Mouse (Mus musculus) liver, embryonic 13.5 days (tissue): ENCODE measurements around the gene Gpank1. TPM values are rescaled to one million over a fixed set of nuclear protein-coding genes. Genes with fewer than 3 reads are reported as not detected.
A peak's percentile ranks its signal among the peaks of the same experiment; 100 is the strongest.

Experiments used
- ATAC-seq: fragments of 200-750 bp; cut with Nextera tagmentation; 2 replicates; pipeline ENCODE4 v1.8.0; 2017; ENCODE audit warnings: low read depth, mild to moderate bottlenecking, moderate number of reproducible peaks, moderate library complexity
- DNase-seq: peaks from one replicate; pipeline ENCODE4 v3.0.0; 2022
- H3K27ac ChIP-seq: fragments of 300-500 bp; sonication (generic); 2 replicates; pipeline ENCODE4 v1.5.1; 2015; ENCODE audit warnings: moderate library complexity, mild to moderate bottlenecking, inconsistent platforms
- H3K27me3 ChIP-seq: fragments of 300-500 bp; sonication (generic); 2 replicates; pipeline ENCODE4 v1.6.1; 2015; ENCODE audit warnings: mild to moderate bottlenecking, inconsistent platforms
- H3K36me3 ChIP-seq: fragments of 300-500 bp; sonication (generic); 2 replicates; pipeline ENCODE4 v1.6.1; 2015; ENCODE audit warnings: mild to moderate bottlenecking, inconsistent platforms
- H3K4me1 ChIP-seq: fragments of 300-500 bp; sonication (generic); replicated peaks from 2 replicates; pipeline ENCODE4 v1.6.1; 2015; ENCODE audit warnings: inconsistent platforms
- H3K4me2 ChIP-seq: fragments of 300-500 bp; sonication (generic); 2 replicates; pipeline ENCODE4 v1.6.1; 2015; ENCODE audit warnings: inconsistent platforms, mild to moderate bottlenecking, moderate library complexity
- H3K4me3 ChIP-seq: fragments of 300-500 bp; sonication (generic); replicated peaks from 2 replicates; pipeline ENCODE4 v1.5.1; 2015; ENCODE audit warnings: mild to moderate bottlenecking, inconsistent platforms
- H3K9ac ChIP-seq: fragments of 300-500 bp; sonication (generic); 2 replicates; pipeline ENCODE4 v1.6.1; 2015; ENCODE audit warnings: mild to moderate bottlenecking, inconsistent platforms
- H3K9me3 ChIP-seq: fragments of 300-500 bp; sonication (generic); replicated peaks from 2 replicates; pipeline ENCODE4 v1.6.1; 2016; ENCODE audit warnings: inconsistent platforms
- WGBS: fragments of 180-500 bp; shearing (Covaris S2); methylation state at CpG from one replicate; pipeline ENCODE4 v1.1.7; 2015; ENCODE audit not compliant: insufficient replicate concordance; 5-methylcytosine and 5-hydroxymethylcytosine counted together
- polyA plus RNA-seq: library from polyadenylated mRNA; unstranded; fragments of >200 nt; fragmentation: Nextera tagmentation; extraction: Ambion mirVana; gene quantifications from 2 replicates; pipeline ENCODE4 v1.2.1, GENCODE M21; 2015

Gene Gpank1
- polyA plus RNA-seq, 1 experiment from 2014 or later, result 14.1 TPM

GRCm38 (mm10) chr17:35133517-35133916, 12.3 kb downstream of the Gpank1 start:
- Histone ChIP-seq H3K4me2 (peak overlapping the region; percentile 92; the same call in 1 of the 2 replicates), H3K9ac (0 out of 2 replicates have a peak overlapping the region, but pooled peaks have one; percentile 81), H3K27ac (no peak overlapping the region), H3K4me3 (no peak overlapping the region), H3K9me3 (no peaks in the 10 kb centered on the region), H3K4me1 (peaks cover 56% of the 10 kb centered on the region), H3K36me3 (peaks cover 20% of the 10 kb centered on the region), H3K27me3 (no peaks in the 10 kb centered on the region)
- WGBS, result 87% methylated on average over 7 of the region's 7 CpGs
- DNase-seq (no peak), ATAC-seq (no peak)

- WGBS, result under 1% methylated on average over 66 of the region's 66 CpGs
- peaks cover 45% of the 10 kb centered on the region for H3K4me1 ChIP-seq
- H3K9ac ChIP-seq, result peak within 1 kb of the TSS; percentile 81
- ATAC-seq (peak; percentile 90), DNase-seq (peak; percentile 90)
- H3K27me3 ChIP-seq, result no peaks in the 10 kb centered on the region
- peak within 1 kb of the TSS; percentile 89 for H3K27ac ChIP-seq
- H3K4me2 ChIP-seq, result peak within 1 kb of the TSS; percentile 92
- no peaks in the 10 kb centered on the region for H3K9me3 ChIP-seq
- peaks cover 27% of the 10 kb centered on the region for H3K36me3 ChIP-seq
- peak within 1 kb of the TSS; percentile 87 for H3K4me3 ChIP-seq
These were observed 13.7 kb downstream of the Gpank1 start, which contains the start of gene Bag6 for GRCm38 (mm10) chr17:35134801-35135590. TSS of gene Bag6 (plus strand) at chr17:35135178.

DNA sequence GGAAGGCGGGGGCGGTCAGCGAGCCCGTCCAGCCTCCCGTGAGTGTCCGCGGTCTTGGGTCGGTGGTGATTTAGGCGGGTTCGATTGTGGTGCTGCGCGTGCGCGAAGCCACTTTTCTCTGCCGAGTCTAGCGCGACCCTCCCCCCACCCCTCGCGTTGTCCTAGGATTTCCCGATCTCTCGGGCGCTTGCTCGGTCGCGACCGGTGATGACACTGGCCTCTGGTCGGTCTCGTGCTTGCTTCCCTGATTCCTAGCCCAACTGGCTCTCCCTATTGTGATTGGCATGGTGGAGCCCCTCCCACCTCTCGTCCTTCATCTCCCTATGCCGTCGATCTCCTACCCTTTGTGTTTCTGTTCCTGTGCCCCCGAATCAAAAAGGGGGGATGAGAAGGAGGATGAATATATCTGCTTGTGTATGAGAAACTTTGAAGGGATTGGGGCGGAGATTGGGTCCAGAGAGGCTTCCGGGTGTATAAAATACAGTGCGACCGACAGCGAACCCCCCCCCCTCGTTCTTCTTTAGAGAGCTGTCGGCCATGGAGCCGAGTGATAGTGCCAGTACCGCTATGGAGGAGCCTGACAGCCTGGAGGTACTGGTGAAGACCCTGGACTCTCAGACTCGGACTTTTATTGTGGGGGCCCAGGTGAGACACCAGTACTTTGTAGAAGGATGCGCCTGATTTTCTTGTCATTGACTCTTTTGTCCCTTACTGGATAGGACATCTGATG, 14.5 kb downstream of the Gpank1 start:
- ATAC-seq (peak; percentile 39), DNase-seq (peak; percentile 55)
- peak overlapping the region; percentile 89 for H3K27ac ChIP-seq
- H3K36me3 ChIP-seq, result peaks cover 28% of the 10 kb centered on the region
- no peaks in the 10 kb centered on the region for H3K9me3 ChIP-seq
- peak overlapping the region; percentile 87 for H3K4me3 ChIP-seq
- H3K4me2 ChIP-seq, result peak overlapping the region; percentile 92
- H3K4me1 ChIP-seq, result peaks cover 38% of the 10 kb centered on the region
- H3K27me3 ChIP-seq, result no peaks in the 10 kb centered on the region
- H3K9ac ChIP-seq, result peak overlapping the region; percentile 81
- WGBS, result under 1% methylated on average over 43 of the region's 43 CpGs

- Histone ChIP-seq H3K9ac (no peak overlapping the region), H3K4me3 (no peak overlapping the region), H3K4me2 (no peak overlapping the region), H3K9me3 (no peaks in the 10 kb centered on the region), H3K36me3 (peaks cover 63% of the 10 kb centered on the region), H3K27me3 (no peaks in the 10 kb centered on the region), H3K4me1 (peaks cover 23% of the 10 kb centered on the region), H3K27ac (no peak overlapping the region)
- DNase-seq (no peak), ATAC-seq (no peak)
- 79% methylated on average over 3 of the region's 3 CpGs for WGBS
These were observed 18.0 kb downstream of the Gpank1 start for GRCm38 (mm10) chr17:35139269-35139668.

DNA sequence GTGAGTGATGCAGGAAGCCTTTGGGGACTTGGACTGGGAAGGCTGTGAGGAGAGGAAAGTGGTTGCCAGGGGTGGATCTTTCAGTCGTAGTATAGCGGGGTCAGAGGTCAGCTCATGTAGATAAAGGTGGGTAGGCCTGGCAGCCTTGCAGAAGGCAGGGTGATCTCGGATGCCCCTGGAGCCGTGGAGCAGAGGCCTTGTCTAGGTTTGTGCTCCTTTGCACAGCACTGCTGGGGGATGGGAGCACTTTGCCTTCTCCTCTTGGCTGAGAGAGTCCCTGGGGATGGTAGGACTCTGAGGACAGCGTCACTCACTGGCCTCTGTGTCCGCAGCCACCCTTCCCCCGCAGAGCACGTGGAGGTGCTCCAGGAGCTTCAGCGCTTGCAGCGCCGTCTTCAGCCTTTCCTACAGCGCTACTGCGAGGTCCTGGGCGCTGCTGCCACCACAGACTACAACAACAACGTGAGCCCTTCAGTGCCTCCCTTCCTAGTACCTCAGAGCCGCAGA, 19.3 kb downstream of the Gpank1 start:
- H3K27ac ChIP-seq, result no peak overlapping the region
- peaks cover 20% of the 10 kb centered on the region for H3K4me1 ChIP-seq
- WGBS, result 81% methylated on average over 16 of the region's 16 CpGs
- H3K9ac ChIP-seq, result no peak overlapping the region
- no peak overlapping the region for H3K4me2 ChIP-seq
- no peaks in the 10 kb centered on the region for H3K27me3 ChIP-seq
- DNase-seq (no peak), ATAC-seq (no peak)
- no peaks in the 10 kb centered on the region for H3K9me3 ChIP-seq
- no peak overlapping the region for H3K4me3 ChIP-seq
- peaks cover 76% of the 10 kb centered on the region for H3K36me3 ChIP-seq

GRCm38 (mm10) chr17:35141971-35142370, 20.7 kb downstream of the Gpank1 start:
- no peak overlapping the region for H3K9ac ChIP-seq
- 79% methylated on average over 6 of the region's 6 CpGs for WGBS
- no peaks in the 10 kb centered on the region for H3K27me3 ChIP-seq
- no peak overlapping the region for H3K4me2 ChIP-seq
- DNase-seq (no peak), ATAC-seq (no peak)
- no peak overlapping the region for H3K4me3 ChIP-seq
- no peaks in the 10 kb centered on the region for H3K9me3 ChIP-seq
- H3K4me1 ChIP-seq, result peaks cover 9% of the 10 kb centered on the region
- peaks cover 90% of the 10 kb centered on the region for H3K36me3 ChIP-seq
- no peak overlapping the region for H3K27ac ChIP-seq

DNA sequence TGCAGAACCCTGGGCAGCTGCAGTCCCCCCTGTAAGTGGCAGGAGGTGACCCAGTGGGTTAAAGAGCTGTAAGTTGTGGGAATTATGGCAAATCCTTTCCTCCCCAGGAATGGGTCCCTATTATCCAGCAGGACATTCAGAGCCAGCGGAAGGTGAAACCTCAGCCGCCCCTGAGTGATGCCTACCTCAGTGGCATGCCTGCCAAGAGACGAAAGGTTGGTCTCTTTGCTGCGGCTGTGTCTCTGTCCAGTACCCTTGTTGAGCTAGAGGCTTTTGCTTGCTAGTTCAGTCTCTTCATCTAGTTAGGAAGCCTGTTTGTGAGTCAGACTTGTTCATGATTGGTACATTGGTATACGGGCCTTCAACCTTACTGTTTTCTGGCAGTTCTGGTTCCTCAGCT, 24.9 kb downstream of the Gpank1 start:
- H3K9me3 ChIP-seq, result no peaks in the 10 kb centered on the region
- ATAC-seq, result no peak
- DNase-seq, result no peak
- H3K27ac ChIP-seq, result no peak overlapping the region
- no peak overlapping the region for H3K4me3 ChIP-seq
- H3K9ac ChIP-seq, result no peak overlapping the region
- WGBS, result 88% methylated on average over 5 of the region's 5 CpGs
- H3K27me3 ChIP-seq, result no peaks in the 10 kb centered on the region
- peaks cover 98% of the 10 kb centered on the region for H3K36me3 ChIP-seq
- H3K4me2 ChIP-seq, result no peak overlapping the region
- H3K4me1 ChIP-seq, result 0 out of 2 replicates have a peak, but pooled peaks cover 4% of the 10 kb centered on the region

GRCm38 (mm10) chr17:35147348-35147747, 26.1 kb downstream of the Gpank1 start:
- no peaks in the 10 kb centered on the region for H3K27me3 ChIP-seq
- DNase-seq, result no peak
- H3K9me3 ChIP-seq, result no peaks in the 10 kb centered on the region
- no peak overlapping the region for H3K4me3 ChIP-seq
- peak overlapping the region; percentile 38; the same call in 1 of the 2 replicates for H3K27ac ChIP-seq
- 0 out of 2 replicates have a peak, but pooled peaks cover 4% of the 10 kb centered on the region for H3K4me1 ChIP-seq
- 59% methylated on average over 3 of the region's 3 CpGs for WGBS
- no peak overlapping the region for H3K9ac ChIP-seq
- H3K36me3 ChIP-seq, result peaks cover 98% of the 10 kb centered on the region
- no peak for ATAC-seq
- no peak overlapping the region for H3K4me2 ChIP-seq

GRCm38 (mm10) chr17:35147922-35148639, 26.8 kb downstream of the Gpank1 start:
- no peak overlapping the region for H3K4me3 ChIP-seq
- peaks cover 98% of the 10 kb centered on the region for H3K36me3 ChIP-seq
- no peaks in the 10 kb centered on the region for H3K27me3 ChIP-seq
- WGBS, result 63% methylated on average over 5 of the region's 5 CpGs
- H3K27ac ChIP-seq, result peak overlapping the region; percentile 38; the same call in 1 of the 2 replicates
- no peak for ATAC-seq
- no peaks in the 10 kb centered on the region for H3K9me3 ChIP-seq
- no peak overlapping the region for H3K9ac ChIP-seq
- no peak for DNase-seq
- H3K4me1 ChIP-seq, result 0 out of 2 replicates have a peak, but pooled peaks cover 4% of the 10 kb centered on the region
- no peak overlapping the region for H3K4me2 ChIP-seq

- Histone ChIP-seq H3K4me2 (no peak overlapping the region), H3K36me3 (peaks cover 98% of the 10 kb centered on the region), H3K4me3 (no peak overlapping the region), H3K27me3 (no peaks in the 10 kb centered on the region), H3K9me3 (no peaks in the 10 kb centered on the region), H3K4me1 (0 out of 2 replicates have a peak, but pooled peaks cover 6% of the 10 kb centered on the region), H3K27ac (no peak overlapping the region), H3K9ac (no peak overlapping the region)
- ATAC-seq, result no peak
- no peak for DNase-seq
- 93% methylated on average over 4 of the region's 4 CpGs for WGBS
These were observed 30.9 kb downstream of the Gpank1 start for GRCm38 (mm10) chr17:35152121-35152520.

DNA sequence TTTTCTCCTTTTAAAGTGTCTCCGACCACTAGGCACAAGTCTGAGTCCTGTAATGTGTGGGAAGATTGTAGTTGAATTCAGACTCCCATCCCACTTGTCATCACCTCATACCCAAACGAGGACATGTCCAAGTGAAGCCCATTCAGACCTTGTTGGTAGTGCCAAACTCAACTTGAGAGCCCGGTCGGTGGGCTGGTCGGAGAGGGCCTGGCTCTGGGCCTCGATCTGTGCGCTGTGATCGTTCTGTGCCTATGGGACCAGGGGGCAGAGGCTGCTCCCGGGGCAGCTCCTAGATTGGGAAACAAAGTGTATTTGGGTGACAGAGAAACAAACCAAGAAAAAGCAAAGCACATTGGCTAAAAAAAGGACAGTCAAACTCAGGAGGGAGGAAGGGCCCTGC, 31.8 kb downstream of the Gpank1 start:
- Histone ChIP-seq H3K9me3 (no peaks in the 10 kb centered on the region), H3K27ac (no peak overlapping the region), H3K4me1 (0 out of 2 replicates have a peak, but pooled peaks cover 6% of the 10 kb centered on the region), H3K4me2 (no peak overlapping the region), H3K4me3 (no peak overlapping the region), H3K36me3 (peaks cover 99% of the 10 kb centered on the region), H3K27me3 (no peaks in the 10 kb centered on the region), H3K9ac (no peak overlapping the region)
- DNase-seq (no peak), ATAC-seq (no peak)
- WGBS, result 83% methylated on average over 9 of the region's 9 CpGs
